Mouse (Mus musculus): ENCODE results near the gene Elmo3.

Gene Elmo3

GRCm38 (mm10) chr8:105305211-105306145 is at the start of gene Elmo3:
Gene Elmo3, plus strand, starts transcription at chr8:105305601.
- DNase-seq (ENCODE audit: low spot score): peak; percentile 44

DNA sequence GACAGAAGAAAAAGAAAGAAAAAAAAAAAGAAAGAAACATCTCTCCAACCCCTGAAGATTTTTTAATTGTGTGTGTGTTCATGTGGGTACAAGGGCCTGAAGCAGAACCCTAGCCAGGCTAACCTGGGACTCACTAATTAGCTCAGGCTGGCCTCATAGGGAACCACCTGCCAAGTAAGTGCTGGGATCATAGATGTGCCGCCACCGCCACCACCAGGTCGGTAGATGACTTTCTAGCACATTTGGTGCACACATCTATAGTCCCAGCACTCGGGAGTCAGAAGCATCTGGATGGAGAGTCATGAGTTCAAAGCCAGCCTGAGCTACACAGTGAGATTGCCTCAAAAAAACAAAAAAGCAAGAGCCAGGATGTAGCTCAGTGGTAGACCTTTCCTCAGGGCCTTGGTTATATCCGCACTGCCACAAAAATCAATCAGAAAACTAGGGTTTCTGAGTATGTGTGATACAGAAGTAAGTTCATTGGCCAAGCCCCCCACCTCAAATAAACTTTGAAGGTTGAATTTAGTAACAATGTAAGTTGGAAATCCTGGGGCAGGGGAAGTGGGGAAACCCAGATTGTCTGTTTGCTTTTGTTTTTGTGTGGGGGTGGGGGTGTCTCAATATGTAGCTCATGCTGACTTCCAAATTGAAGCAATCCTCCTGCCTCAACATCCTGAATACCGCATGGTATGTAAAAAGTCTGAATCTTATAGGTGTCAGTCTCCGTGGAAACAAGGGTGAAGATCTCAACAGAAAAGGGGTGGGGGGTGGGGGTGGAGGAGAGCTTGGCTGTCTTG is 47.9 kb upstream of the Elmo3 start:
- no peak for DNase-seq (ENCODE audit: low spot score)

DNA sequence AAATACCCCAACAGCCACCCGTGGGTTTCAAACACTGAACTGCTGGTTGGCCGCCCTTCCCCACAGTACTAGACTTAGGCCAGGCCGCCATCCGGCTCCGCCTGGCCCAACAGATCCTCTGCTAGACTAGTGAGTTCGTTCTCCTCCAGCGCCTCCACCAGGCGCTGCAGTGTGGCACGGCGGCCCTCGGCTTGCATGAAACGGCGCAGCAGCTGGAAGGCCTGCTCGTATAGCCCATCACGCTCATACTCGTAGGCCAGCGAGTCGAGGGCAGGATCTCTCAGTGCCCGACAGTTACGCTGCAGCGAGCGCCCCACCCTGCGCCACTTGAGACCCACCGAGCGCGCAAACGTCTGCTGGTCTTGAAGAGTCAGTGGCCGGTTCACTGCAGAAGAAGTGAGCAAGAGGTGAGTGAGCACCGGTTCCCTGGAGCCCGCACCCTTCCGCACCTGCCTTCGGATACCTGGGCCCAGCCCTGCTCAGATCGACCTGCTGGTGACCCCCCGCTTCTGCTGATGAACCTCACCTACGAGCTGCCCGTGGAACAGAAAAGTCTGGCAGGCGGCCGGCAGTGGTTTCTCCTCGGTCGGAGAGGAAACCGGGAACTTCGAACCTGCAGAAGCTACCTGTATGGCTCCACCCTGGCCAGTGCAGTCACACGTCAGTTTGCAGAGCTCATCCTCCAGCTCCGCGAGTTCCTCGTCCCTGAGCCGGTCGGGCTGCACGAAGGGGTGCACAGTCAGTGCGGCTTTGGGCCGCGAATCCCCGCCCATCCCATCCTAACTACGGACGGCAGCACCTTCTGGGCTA is 46.3 kb upstream of the Elmo3 start:
- DNase-seq (ENCODE audit: low spot score): peak; percentile 59

DNA sequence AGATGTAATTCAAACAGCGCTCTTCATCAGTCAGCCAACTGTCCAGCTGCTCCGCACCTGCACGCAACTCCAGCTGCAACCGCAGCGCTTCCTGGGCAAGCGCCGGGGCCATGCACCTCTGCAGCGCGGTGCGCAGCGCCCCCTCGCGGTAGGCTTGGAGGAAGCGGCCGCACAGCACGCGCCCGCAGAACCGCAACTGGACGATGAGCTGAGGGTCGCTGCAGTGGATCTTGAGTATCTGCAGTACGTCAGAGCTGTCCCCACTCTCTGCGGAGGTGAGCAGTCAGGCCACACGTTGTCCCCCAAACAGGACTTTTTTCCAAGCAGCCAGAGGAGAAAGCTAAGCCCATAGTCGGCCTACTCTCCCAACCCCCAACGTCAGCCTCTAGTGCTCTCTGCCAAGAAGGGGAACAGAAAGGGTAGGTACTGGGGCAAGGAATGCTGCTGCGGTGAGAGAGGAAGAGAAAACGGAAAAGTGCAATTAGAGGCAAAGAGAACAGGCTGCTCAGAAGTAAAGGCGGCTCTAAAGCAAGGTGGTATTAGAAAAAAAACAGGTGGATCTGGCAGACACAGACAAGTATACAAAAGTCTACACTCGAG is 45.6 kb upstream of the Elmo3 start:
- DNase-seq (ENCODE audit: low spot score): peak; percentile 91

GRCm38 (mm10) chr8:105260371-105261099 is 44.9 kb upstream of the Elmo3 start:
- no peak for DNase-seq (ENCODE audit: low spot score)

- DNase-seq (ENCODE audit: low spot score): no peak
These were observed 43.9 kb upstream of the Elmo3 start for GRCm38 (mm10) chr8:105261326-105261980.

- DNase-seq (ENCODE audit: low spot score): no peak
These were observed 42.0 kb upstream of the Elmo3 start for GRCm38 (mm10) chr8:105263244-105263912.

GRCm38 (mm10) chr8:105264024-105264982 is 41.1 kb upstream of the Elmo3 start, which contains the start of the genes Tradd and Fbxl8:
Gene Tradd, minus strand, starts transcription at chr8:105264609.
Gene Fbxl8, plus strand, starts transcription at chr8:105264648.
- peak; percentile 66 for DNase-seq (ENCODE audit: low spot score)

DNA sequence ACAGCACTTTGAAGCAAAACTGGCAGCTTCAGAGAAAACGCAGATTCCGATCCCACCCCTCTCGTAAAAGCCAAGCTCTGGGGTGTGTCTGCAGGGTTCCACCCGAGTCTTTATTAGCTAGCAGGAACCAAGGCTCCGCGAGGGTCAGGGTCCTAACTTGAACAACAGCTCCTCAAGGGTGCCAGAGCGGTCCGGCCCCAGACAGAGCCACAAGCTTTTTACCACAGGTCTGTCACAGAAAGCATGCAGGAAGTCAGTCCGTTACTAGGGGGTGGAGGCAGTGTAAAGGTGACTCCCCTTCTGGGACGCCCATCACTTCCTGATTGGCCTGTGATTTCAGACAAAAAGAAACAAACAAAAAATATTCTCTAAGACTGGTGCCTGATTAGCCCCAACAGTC is 40.3 kb upstream of the Elmo3 start:
- no peak for DNase-seq (ENCODE audit: low spot score)

GRCm38 (mm10) chr8:105266775-105267174 is 38.6 kb upstream of the Elmo3 start:
- no peak for DNase-seq (ENCODE audit: low spot score)

DNA sequence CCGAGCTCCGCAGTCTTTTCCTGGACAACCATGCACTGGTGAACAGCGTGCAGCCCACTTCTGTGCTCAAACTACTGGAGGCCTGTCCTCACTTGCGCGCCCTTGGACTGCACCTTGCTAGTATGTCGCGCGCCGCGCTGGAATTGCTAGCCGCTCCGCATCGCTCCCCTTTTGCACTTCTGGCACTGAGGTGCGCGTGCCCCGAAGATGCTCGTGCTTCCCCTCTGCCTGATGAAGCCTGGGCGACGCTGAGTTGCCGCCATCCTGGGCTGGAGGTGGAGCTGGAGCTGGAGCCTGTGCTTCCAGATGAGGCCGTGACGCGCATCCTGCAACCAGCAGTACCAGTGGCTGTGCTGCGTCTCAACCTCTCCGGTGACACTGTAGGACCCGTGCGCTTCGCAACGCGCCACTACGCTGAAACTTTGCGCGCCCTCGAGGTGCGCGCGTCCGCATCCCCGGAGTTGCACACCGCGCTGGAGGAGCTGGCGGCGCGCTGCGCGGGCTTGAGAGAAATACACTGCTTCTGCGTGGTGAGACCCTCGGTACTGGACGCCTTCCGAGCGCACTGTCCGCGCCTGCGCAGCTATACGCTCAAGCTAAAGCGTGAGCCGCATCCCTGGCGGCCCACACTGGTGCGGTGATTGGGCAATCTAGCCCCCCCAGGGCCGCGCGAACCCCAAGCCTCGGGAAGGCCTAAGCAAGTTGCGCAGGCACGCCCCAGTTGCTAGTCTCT is 36.9 kb upstream of the Elmo3 start:
- DNase-seq (ENCODE audit: low spot score): peak; percentile 79

GRCm38 (mm10) chr8:105269075-105269458 is 36.3 kb upstream of the Elmo3 start:
- no peak for DNase-seq (ENCODE audit: low spot score)

- peak; percentile 36 for DNase-seq (ENCODE audit: low spot score)
These were observed 35.9 kb upstream of the Elmo3 start, which contains the start of gene Hsf4 for GRCm38 (mm10) chr8:105269461-105269947. Gene Hsf4, plus strand, starts transcription at chr8:105269801.

DNA sequence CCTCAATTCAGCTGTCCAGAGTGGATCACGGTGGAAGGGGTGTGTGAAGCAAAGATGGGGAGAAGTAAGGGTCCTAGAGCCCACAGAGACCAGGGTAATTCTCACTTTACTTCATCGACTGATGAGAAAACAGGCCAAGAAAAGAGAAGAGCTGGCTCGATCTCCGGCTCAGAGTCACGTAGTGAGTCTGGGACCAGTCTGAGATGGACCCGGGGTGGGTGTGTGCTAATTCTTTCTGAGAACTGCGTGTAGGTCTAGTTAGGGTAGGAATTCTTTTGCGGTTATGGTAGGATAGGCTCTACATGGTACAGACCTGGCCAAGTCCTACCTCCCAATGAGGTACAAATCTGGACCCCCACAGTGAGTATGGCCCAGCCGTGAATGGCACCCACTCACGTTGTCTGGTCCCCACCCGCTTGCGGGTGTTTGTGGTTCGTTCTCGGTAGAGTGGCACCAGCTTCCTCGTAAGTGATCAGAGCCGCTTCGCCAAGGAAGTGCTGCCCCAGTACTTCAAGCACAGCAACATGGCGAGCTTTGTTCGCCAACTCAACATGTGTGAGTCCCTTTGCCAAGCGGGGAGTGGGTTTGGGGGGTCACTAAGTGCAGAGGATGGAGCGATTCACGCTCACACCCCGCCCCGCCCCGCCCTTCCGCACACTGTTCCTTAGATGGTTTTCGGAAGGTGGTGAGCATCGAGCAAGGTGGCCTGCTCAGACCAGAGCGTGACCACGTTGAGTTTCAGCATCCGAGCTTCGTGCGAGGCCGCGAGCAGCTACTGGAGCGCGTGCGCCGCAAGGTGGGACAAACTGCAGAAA is 35.1 kb upstream of the Elmo3 start:
- no peak for DNase-seq (ENCODE audit: low spot score)

DNA sequence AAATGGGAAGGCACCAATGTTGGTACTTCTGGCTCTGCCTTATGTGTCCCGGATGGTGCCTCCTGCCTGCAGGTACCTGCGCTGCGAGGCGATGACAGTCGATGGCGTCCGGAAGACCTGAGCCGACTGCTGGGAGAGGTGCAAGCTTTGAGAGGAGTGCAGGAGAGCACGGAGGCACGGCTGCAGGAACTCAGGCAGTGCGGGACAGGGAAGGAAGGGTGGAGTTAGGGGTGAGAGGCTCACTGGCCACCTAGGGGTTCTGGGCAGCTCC is 34.5 kb upstream of the Elmo3 start:
- DNase-seq (ENCODE audit: low spot score): no peak

DNA sequence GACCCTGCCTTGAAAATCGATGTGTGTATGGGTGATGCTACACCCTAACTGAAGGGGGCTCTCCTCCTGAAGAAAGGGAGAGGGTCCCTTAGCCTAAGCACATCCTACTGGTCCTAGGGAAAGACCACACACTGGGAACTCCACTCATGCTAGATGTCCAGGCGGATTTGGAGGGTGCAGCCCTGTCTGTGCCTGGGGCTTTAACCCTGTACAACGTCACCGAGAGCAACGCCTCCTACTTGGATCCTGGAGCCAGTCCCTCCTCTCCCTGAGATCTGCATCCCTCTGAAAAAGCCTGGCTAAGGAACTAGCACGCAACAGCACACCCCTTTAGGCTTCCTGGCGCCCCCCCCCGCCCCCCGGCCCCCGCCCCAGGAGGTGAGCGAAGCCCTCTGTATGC is 30.0 kb upstream of the Elmo3 start:
- no peak for DNase-seq (ENCODE audit: low spot score)

GRCm38 (mm10) chr8:105275840-105276239 is 29.6 kb upstream of the Elmo3 start, which contains the start of gene Nol3:
Gene Nol3, plus strand, starts transcription at chr8:105276140.
- DNase-seq (ENCODE audit: low spot score): no peak
